Mouse (Mus musculus): ENCODE measurements around the gene Gpr161. TPM values are rescaled to one million over a fixed set of nuclear protein-coding genes. Genes with fewer than 3 reads are reported as not detected.

The Gpr161 gene
- polyA plus RNA-seq (2021; fragmentation: Nextera tagmentation), result 0.25 TPM in 2 replicates
- long read RNA-seq, experiment 1, partial matches to known transcripts, result 0 of 5 reads
- long read RNA-seq, experiment 1, other reads (novel, unspliced or antisense), result 5 of 5 reads
- long read RNA-seq, experiment 2, partial matches to known transcripts, result 0 of 4 reads
- long read RNA-seq, experiment 2, other reads (novel, unspliced or antisense), result 4 of 4 reads

DNA sequence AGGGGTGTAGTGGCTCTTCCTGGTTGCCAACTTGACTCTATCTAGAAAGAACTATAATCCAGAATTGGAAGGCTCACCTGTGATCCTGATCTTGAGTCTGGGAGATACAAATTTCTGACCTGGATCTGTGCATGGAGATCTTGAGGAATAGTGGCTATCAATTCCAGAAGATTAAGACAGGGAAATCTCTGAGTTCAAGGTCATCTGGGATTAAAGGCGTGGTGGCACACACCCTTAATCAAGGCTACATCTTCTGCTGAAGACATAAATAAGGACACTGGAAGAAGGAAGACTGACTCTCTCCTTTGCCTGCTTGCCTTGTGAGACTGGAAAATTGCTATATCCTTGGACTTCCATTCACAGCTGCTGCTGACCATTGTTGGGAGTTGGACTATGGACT lies at the start of gene Gpr161:
Gene Gpr161 (plus strand): TSS at position 301 of the 400 bp plus-strand sequence.

Other genes with a start within 250 kb of the Gpr161 start
- not detected in 2 replicates for gene Tbx19, start 135.0 kb upstream of the Gpr161 start, polyA plus RNA-seq (2021; fragmentation: Nextera tagmentation)
- 7.2 and 8.0 TPM in 2 replicates for gene Sft2d2, start 101.4 kb upstream of the Gpr161 start, polyA plus RNA-seq (2021; fragmentation: Nextera tagmentation)
- gene Tiprl, start 58.8 kb upstream of the Gpr161 start, polyA plus RNA-seq (2021; fragmentation: Nextera tagmentation), result 76.6 and 108 TPM in 2 replicates
- 20.1 and 20.7 TPM in 2 replicates for gene Dcaf6, start 164.7 kb downstream of the Gpr161 start, polyA plus RNA-seq (2021; fragmentation: Nextera tagmentation)
- gene Mpc2, start 164.8 kb downstream of the Gpr161 start, polyA plus RNA-seq (2021; fragmentation: Nextera tagmentation), result 466 and 488 TPM in 2 replicates
- gene Adcy10, start 189.4 kb downstream of the Gpr161 start, polyA plus RNA-seq (2021; fragmentation: Nextera tagmentation), result 0.22 and 0.40 TPM in 2 replicates